Mouse (Mus musculus): ENCODE data around the gene Tsga8. TPM values are rescaled to one million over a fixed set of nuclear protein-coding genes. Genes with fewer than 3 reads are reported as not detected.

Tsga8 gene
- polyA plus RNA-seq (2012; rRNA removed), result not detected in 2 replicates

DNA sequence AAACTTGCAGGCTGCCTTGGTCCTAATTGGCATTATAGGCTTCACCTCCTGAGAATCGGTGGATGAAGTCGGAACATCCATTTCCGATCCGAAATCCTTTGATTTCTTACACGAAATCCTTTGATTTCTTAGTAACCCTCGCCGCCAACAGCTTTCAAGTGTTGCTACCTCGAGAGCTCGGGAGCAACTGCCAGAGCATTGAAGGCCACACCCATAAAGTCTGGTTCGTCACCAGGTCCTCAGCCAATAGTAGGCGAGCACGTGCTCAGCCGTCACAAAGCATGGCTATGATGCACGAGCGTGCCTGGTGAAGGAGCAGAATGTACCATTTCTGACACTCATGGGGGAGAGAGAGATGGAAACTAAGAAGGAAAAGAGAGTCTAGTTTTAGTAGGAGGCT is at the start of gene Tsga8:
TSS of gene Tsga8 (minus strand) at position 327 of the 400 bp plus-strand sequence.
- H3K36me3 ChIP-seq (ENCODE audit: control insufficient read depth, insufficient read depth, low read length), result no peaks in the 10 kb centered on the region
- TF ChIP-seq POLR2A (IDR thresholded peaks at IDR 0.05; ENCODE audit: low read depth, low read length) (no peak), CTCF (IDR thresholded peaks at IDR 0.05; ENCODE audit: extremely low read depth, insufficient read depth, insufficient read length, insufficient replicate concordance) (no peak)
- no peak within 1 kb of the TSS for H3K27ac ChIP-seq (ENCODE audit: insufficient read depth, low read length)
- WGBS, result 89% methylated on average over 15 of the region's 15 CpGs
- H3K4me3 ChIP-seq (ENCODE audit: extremely low read depth, insufficient read depth, insufficient read length), result no peak within 1 kb of the TSS
- no peaks in the 10 kb centered on the region for H3K27me3 ChIP-seq (ENCODE audit: control insufficient read depth, insufficient read depth, low read length)
- H3K4me1 ChIP-seq (ENCODE audit: control insufficient read depth, insufficient read depth, insufficient read length), result no peaks in the 10 kb centered on the region
- DNase-seq (ENCODE audit: low read depth in 1 of 2, low spot score in 2 of 2), result no peak
